Mouse (Mus musculus) embryo, embryonic 11 days (tissue): ENCODE data around the gene Dcdc2b.

Experiments
- DNase-seq: peaks from one replicate; pipeline ENCODE4 v3.0.0-alpha.2; 2015

Gene Dcdc2b

DNA sequence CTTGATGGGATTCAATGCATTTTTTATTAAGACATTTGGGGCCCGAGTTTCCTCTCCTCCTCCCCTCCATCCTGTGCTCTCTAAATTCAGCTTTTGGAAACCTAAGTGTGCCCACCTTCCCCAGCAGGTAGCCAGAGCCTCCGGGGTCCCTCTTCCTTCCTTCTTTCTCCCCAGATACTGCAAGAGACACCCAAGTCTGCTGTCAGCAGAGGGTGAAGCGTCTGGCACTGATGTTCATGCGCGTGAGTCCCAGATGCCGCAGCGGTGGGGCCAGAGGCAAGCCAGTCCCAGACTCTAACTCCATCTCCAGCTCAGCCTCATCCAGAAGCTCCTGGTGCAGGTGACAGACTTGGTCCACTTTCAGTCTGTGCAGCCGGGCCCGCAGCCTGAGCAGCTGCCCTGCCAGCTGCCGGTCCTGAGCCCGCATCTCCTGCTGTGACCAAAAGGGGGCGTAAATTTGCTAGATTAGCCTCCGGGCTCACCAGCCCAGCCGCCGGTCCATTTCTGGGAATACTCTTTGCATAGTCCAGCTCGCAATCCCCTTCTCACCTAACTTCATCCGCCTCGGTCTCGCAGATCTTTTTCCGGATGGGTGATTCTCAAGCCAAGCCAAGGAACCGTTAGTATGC is 37.1 kb downstream of the Dcdc2b start:
- DNase-seq: peak; percentile 86

DNA sequence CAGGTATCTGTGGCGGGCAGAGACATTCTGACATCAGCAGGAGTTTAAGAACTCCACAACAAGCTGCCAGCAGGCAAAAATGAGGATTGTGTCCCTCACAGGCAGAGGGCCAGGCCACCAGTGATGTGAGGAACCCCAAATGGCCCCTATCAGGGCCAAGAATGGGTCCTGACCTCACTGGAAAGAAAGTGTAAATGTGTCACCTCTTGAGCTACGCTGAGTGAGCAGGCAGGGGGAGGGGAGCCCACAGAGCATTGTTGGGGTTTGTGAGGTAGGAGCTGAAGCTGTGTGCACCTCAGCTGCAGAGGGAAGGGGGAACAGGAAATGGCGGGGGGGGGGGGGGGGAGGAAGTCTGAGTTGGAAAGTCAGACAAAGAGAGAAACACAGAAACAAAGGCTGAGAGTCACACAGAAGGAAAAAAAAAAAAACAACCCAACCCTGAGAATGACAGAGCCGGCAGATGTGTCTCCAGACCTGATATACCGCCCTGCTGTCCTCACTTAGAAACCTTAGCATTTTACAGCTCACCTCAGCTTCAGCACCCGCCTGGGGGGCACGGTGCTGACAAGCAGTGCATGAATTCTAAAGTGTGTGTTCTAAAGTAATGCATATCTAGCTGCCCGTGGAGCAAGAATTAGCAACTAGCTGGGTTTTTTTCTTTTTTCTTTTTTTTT is 38.7 kb downstream of the Dcdc2b start:
- peak; percentile 21 for DNase-seq

DNA sequence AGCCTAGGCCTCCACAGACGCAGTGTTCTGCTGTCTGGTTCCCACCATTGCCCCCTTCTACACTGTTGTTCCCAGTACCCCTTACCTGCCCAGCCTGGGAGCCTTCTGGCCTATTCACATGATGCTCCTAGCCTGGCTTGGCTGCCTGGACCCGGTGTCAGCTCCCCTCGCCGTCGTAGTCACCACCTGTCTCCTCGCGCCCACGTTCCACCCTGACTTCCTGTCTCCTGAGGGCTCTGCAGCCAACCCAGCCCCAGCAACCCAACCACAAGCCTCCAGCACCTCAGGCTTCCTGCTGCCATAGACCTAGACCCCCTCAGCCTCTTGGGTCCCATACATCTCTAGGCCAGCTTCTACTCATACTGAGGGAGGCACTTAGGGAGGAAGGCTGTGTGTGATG is 40.6 kb downstream of the Dcdc2b start, which contains the start of gene Lck:
Gene Lck, minus strand, starts transcription at position 212 of the 400 bp plus-strand sequence.
- DNase-seq: no peak

DNA sequence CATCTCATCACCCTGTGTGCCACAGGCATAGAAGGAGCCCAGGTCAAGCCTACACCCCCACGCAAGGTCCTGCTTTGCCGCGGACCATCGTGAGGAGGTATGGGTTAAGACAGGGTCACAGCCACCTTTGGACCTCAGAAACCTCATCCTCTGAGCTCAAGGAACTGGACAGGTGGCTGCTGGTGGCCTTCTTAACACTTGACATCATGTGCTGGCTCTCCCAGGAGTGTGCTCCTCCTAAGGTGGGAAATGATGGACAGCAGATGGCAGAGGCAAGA is 41.0 kb downstream of the Dcdc2b start:
- DNase-seq: no peak

DNA sequence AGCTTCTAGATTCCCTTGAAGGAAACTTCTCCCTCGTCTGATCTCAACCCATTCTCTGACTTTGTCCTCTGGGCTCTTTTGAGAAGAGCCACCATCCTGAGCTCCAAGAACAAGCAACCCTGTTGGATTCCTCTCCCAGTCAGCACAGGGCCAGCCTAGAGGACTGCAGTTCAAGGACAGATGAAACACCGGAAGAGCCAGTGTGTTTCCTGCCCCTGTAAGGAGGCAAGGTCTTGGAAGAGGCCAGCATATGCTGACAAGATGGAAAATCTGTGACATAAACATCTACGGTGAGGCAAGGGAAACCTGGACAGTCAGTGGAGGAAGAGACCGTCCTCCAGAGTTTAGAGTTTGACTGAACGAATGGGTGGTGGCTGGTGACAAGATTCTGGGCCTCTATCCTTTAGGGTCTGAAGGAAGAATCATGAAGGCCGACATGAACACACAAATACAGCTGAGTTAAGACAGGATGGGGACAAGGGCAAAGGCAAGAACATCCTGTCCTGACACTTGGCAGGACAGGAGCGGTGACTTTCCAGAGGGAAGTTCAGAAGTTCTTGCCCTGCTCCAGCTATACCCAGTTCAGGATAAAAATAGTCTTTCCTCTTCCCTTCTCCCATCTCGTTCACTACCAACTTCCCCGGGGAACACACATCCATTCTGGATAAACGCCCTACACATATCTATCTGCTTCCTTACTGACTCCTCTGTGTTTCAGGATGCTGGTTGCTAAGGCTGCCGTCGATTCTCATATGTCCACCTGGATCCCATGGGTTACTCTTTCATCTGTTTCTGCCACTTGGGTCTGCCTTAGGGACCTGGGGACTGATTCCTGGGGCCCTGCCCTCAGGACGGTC is 41.6 kb downstream of the Dcdc2b start:
- DNase-seq: no peak

DNA sequence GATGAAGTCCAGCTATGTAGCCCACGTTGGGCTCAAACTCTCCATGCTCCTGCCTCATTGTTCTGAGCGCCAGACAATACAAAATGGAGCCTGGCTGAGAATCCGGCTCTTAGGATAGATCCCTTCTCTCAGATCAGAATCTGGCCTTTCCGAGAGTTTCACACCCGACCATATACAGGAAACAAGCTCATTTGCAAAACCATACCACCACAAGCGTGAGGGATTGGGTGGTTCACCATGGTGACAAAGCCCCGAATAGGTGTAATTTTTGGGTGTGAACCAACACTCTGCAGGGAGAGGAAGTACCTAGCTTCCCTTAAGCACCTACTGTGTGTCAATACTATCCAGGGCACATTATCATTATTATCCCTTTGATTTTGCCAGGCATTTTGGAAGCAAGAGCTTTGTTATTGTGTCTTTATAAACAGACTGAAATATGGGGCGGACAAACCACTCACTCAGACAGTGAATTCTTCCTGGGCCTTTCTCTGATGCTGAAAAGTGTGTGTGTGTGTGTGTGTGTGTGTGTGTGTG is 42.4 kb downstream of the Dcdc2b start:
- DNase-seq: no peak

DNA sequence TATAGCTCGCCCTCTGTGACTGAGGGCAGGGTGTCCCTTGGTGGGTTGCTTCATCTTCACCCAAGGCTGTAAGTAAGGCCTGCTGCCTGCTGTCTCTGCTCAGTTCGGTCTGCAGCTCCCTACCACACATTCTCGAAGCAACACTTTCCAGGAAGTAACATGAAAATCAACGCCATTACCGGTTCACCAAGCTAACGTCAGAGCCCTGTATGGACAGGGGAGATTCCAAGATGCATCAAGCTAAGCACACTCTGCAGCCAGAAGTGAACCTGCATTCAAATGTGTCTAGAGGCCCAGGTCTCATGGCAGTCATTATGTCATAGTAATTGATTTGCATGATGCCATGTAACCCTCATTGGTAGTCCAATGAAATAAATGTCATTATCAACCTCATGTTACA is 44.0 kb downstream of the Dcdc2b start:
- DNase-seq: no peak

DNA sequence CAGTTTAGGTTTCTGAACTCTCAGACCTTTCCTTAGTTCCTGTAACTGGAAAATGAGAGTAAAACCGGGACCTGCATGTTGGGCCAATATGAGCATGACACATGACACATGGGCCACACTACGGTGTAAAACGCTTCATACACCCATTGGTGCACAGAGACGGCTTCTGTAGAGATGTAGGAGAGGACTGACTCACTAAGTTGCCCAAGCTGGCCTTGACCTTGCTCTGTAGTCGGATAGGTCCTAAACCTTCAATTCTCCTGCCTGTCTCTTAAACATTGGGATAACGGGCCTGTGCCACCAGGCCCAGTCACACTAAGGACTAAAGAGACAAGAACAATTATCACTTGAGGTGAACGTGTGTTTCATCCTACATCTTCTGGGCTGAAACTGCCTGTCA is 45.7 kb downstream of the Dcdc2b start:
- no peak for DNase-seq

DNA sequence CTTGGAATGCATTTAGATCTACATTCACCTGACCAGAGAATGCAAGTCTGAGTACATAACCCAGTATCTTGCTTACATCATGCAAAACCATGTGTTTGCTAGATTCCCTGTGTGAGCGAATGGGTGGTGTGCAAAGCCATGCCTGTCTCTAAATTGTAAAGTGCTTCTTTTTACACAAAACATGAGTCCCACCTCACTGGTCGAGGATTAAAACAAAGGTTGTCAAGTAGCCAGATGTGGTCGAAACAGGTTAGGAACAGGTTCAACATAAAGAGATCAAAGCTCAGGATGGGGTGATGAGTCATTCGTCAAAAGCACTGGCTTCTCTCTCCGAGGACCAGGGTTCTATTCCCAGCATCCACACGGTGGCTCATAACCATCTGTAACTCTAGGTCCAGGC is 48.9 kb downstream of the Dcdc2b start:
- DNase-seq: no peak

DNA sequence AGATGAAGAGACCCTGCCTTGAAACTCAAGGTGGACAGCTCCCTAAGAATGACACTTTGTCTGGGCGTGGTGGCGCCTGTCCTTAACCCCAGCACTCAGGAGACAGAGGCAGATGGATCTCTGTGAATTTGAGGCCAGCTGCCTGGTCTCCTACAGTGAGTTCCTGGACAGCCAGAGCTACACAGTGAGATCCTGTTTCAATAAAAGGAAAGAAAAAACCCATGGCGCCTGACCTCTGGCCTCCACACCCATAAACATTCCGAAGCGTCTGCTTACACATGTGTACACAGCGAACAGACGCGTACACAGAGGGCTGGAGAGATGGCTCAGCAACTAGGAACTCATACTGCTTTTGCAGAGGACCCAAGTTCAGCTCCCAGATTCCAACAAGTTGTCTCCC is 50.3 kb downstream of the Dcdc2b start:
- peak; percentile 68 for DNase-seq

DNA sequence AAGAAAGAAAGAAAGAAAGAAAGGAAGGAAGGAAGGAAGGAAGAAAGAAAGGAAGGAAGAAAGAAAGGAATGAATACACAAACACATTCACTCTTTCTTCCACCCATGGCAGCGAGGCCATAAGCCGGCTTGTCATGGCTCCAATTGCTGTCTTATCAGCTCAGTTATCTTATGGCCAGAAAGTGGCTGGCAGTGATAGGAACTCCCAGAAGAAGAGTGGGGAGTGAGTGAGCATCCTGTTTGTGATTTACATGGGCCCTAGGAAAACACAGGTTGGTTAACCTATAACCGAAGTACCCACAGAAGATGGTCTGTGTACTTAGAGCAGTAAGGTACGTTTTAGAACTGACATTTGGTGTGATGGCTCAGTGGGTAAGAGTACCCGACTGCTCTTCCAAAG is 52.9 kb downstream of the Dcdc2b start:
- DNase-seq: no peak
